Mouse (Mus musculus) CH12.LX (cell line): ENCODE data around the gene Gba2.

Source experiments
- BHLHE40 ChIP-seq: IDR thresholded peaks from 2 replicates; pipeline ENCODE4 v1.6.1; 2011; ENCODE audit warnings: mild to moderate bottlenecking, low read depth, low read length, improper control_type of control experiment
- CHD1 ChIP-seq: IDR thresholded peaks from 2 replicates; pipeline ENCODE4 v1.6.1; 2012; ENCODE audit warnings: low read depth, low read length, improper control_type of control experiment, inconsistent platforms
- CTCF ChIP-seq, 2 experiments: IDR thresholded peaks in 1 of 2; conservative IDR thresholded peaks in 1 of 2; 2 replicates each; pipeline ENCODE4 v1.5.1; 2011 to 2012; ENCODE audit warnings: low read depth in 2 of 2, low read length in 2 of 2, improper control_type of control experiment in 1 of 2, inconsistent platforms in 1 of 2, mild to moderate bottlenecking in 1 of 2, moderate library complexity in 1 of 2
- ELF1 ChIP-seq: IDR thresholded peaks from 2 replicates; pipeline ENCODE4 v1.6.1; 2014; ENCODE audit warnings: low read depth, mild to moderate bottlenecking, inconsistent platforms, low read length, improper control_type of control experiment
- GABPA ChIP-seq: IDR thresholded peaks from 2 replicates; pipeline ENCODE4 v1.6.1; 2012; ENCODE audit warnings: low read depth, low read length, improper control_type of control experiment, inconsistent platforms; ENCODE audit not compliant: insufficient replicate concordance
- MXI1 ChIP-seq: IDR thresholded peaks from 2 replicates; pipeline ENCODE4 v1.6.1; 2011; ENCODE audit warnings: mild to moderate bottlenecking, low read depth, low read length, improper control_type of control experiment
- NELFE ChIP-seq: IDR thresholded peaks from 2 replicates; pipeline ENCODE4 v1.6.1; 2011; ENCODE audit warnings: low read depth, low read length, improper control_type of control experiment
- NRF1 ChIP-seq: IDR thresholded peaks from 2 replicates; pipeline ENCODE4 v1.6.1; 2014; ENCODE audit warnings: low read depth, mild to moderate bottlenecking, inconsistent platforms, low read length, improper control_type of control experiment, moderate library complexity
- POLR2A ChIP-seq: IDR thresholded peaks from 2 replicates; pipeline ENCODE4 v1.6.1; 2011; ENCODE audit warnings: low read depth, mild to moderate bottlenecking, improper control_type of control experiment, low read length
- TCF12 ChIP-seq: IDR thresholded peaks from 2 replicates; pipeline ENCODE4 v1.6.1; 2014; ENCODE audit warnings: low read depth, mild to moderate bottlenecking, inconsistent platforms, low read length, improper control_type of control experiment
- USF1 ChIP-seq: IDR thresholded peaks from 2 replicates; pipeline ENCODE4 v1.6.1; 2014; ENCODE audit warnings: low read depth, mild to moderate bottlenecking, inconsistent platforms, low read length, improper control_type of control experiment
- ZC3H11A ChIP-seq: IDR thresholded peaks from 2 replicates; pipeline ENCODE4 v1.6.1; 2012; ENCODE audit warnings: low read depth, mild to moderate bottlenecking, inconsistent platforms, low read length, improper control_type of control experiment
- ZKSCAN1 ChIP-seq: IDR thresholded peaks from 2 replicates; pipeline ENCODE4 v1.6.1; 2012; ENCODE audit warnings: low read depth, inconsistent platforms, low read length, improper control_type of control experiment, borderline replicate concordance
- ZMIZ1 ChIP-seq: IDR thresholded peaks from 2 replicates; pipeline ENCODE4 v1.6.1; 2012; ENCODE audit warnings: low read depth, mild to moderate bottlenecking, inconsistent platforms, low read length, improper control_type of control experiment

- TF ChIP-seq ZC3H11A: no peak
- TF ChIP-seq GABPA: no peak
- no peak for TF ChIP-seq POLR2A
- no peak for TF ChIP-seq CTCF (conservative IDR thresholded peaks at IDR 0.05 in 1 of 2, IDR thresholded peaks at IDR 0.05 in 1 of 2; ENCODE audit: low read depth in 2 of 2, low read length in 2 of 2)
- no peak for TF ChIP-seq MXI1
- TF ChIP-seq CHD1: no peak
- TF ChIP-seq NELFE: no peak
- no peak for TF ChIP-seq ZMIZ1
- no peak for TF ChIP-seq TCF12
- TF ChIP-seq USF1: no peak
- TF ChIP-seq ELF1: no peak
- no peak for TF ChIP-seq BHLHE40
- TF ChIP-seq NRF1: no peak
- no peak for TF ChIP-seq ZKSCAN1
Observed at GRCm38 (mm10) chr4:43580721-43581120, 2.0 kb upstream of the Gba2 start.
